Mouse (Mus musculus) midbrain, embryonic 16.5 days (tissue): ENCODE results near the gene Sv2c. TPM values are rescaled to one million over a fixed set of nuclear protein-coding genes. Genes with fewer than 3 reads are reported as not detected.

Source experiments
- ATAC-seq: fragments of 200-750 bp; cut with Nextera tagmentation; 2 replicates; pipeline ENCODE4 v1.8.0; 2017; ENCODE audit warnings: moderate TSS enrichment
- H3K27ac ChIP-seq: fragments of 300-500 bp; sonication (generic); 2 replicates; pipeline ENCODE4 v1.5.1; 2014; ENCODE audit warnings: mild to moderate bottlenecking, low read length, mixed read lengths
- H3K27me3 ChIP-seq: fragments of 300-500 bp; sonication (generic); 2 replicates; pipeline ENCODE4 v1.6.1; 2014; ENCODE audit warnings: low read depth, low read length, mixed read lengths; ENCODE audit not compliant: control insufficient read depth, insufficient read depth
- H3K36me3 ChIP-seq: fragments of 300-500 bp; sonication (generic); 2 replicates; pipeline ENCODE4 v1.6.1; 2014; ENCODE audit warnings: mild to moderate bottlenecking, low read length, moderate library complexity, mixed read lengths; ENCODE audit not compliant: control insufficient read depth, insufficient read depth
- H3K4me1 ChIP-seq: fragments of 300-500 bp; sonication (generic); 2 replicates; pipeline ENCODE4 v1.6.1; 2014; ENCODE audit warnings: mild to moderate bottlenecking, low read length, mixed read lengths; ENCODE audit not compliant: control insufficient read depth, insufficient read depth
- H3K4me2 ChIP-seq: fragments of 300-500 bp; sonication (generic); 2 replicates; pipeline ENCODE4 v1.6.1; 2014; ENCODE audit warnings: mild to moderate bottlenecking, low read length, mixed read lengths
- H3K4me3 ChIP-seq: fragments of 300-500 bp; sonication (generic); 2 replicates; pipeline ENCODE4 v1.5.1; 2014; ENCODE audit warnings: low read depth, mild to moderate bottlenecking, low read length, moderate library complexity, mixed read lengths
- H3K9ac ChIP-seq: fragments of 300-500 bp; sonication (generic); 2 replicates; pipeline ENCODE4 v1.6.1; 2014; ENCODE audit warnings: low read depth, low read length, mixed read lengths
- H3K9me3 ChIP-seq: fragments of 300-500 bp; sonication (generic); replicated peaks from 2 replicates; pipeline ENCODE4 v1.6.1; 2014; ENCODE audit warnings: mild to moderate bottlenecking, low read length, mixed read lengths; ENCODE audit not compliant: control insufficient read depth, poor library complexity, severe bottlenecking
- WGBS: fragments of 180-500 bp; shearing (Covaris S2); extraction: QIAGEN DNeasy Blood & Tissue Kit; methylation state at CpG from one replicate; pipeline ENCODE4 v1.1.7; 2014; 5-methylcytosine and 5-hydroxymethylcytosine counted together
- polyA plus RNA-seq: library from polyadenylated mRNA; unstranded; fragments of >200 nt; fragmentation: Nextera tagmentation; extraction: Ambion mirVana; gene quantifications from 2 replicates; pipeline ENCODE4 v1.2.1, GENCODE M21; 2015

The Sv2c gene
- polyA plus RNA-seq, 1 experiment from 2014 or later, result 9.2 TPM

- H3K27me3 ChIP-seq, result no peaks in the 10 kb centered on the region
- peaks cover 2% of the 10 kb centered on the region; the same call in 1 of the 2 replicates for H3K4me1 ChIP-seq
- WGBS, result 81% methylated on average over 4 of the region's 4 CpGs
- no peak for ATAC-seq
- H3K4me2 ChIP-seq, result no peak overlapping the region
- H3K27ac ChIP-seq, result no peak overlapping the region
- H3K4me3 ChIP-seq, result no peak overlapping the region
- no peaks in the 10 kb centered on the region for H3K36me3 ChIP-seq
- H3K9me3 ChIP-seq, result no peaks in the 10 kb centered on the region
- no peak overlapping the region for H3K9ac ChIP-seq
These were observed 183.0 kb downstream of the Sv2c start for GRCm38 (mm10) chr13:95949356-95949755.

GRCm38 (mm10) chr13:95948821-95949220 is 183.6 kb downstream of the Sv2c start:
- peaks cover 2% of the 10 kb centered on the region; the same call in 1 of the 2 replicates for H3K4me1 ChIP-seq
- no peaks in the 10 kb centered on the region for H3K36me3 ChIP-seq
- no peak overlapping the region for H3K27ac ChIP-seq
- H3K4me3 ChIP-seq, result no peak overlapping the region
- H3K4me2 ChIP-seq, result no peak overlapping the region
- H3K9ac ChIP-seq, result no peak overlapping the region
- H3K27me3 ChIP-seq, result no peaks in the 10 kb centered on the region
- no peaks in the 10 kb centered on the region for H3K9me3 ChIP-seq
- WGBS, result 93% methylated on average over 4 of the region's 4 CpGs
- no peak for ATAC-seq

GRCm38 (mm10) chr13:95948394-95948793 is 184.0 kb downstream of the Sv2c start:
- Histone ChIP-seq H3K4me3 (no peak overlapping the region), H3K4me1 (0 out of 2 replicates have a peak, but pooled peaks cover 2% of the 10 kb centered on the region), H3K9me3 (no peaks in the 10 kb centered on the region), H3K9ac (no peak overlapping the region), H3K27me3 (no peaks in the 10 kb centered on the region), H3K27ac (no peak overlapping the region), H3K4me2 (no peak overlapping the region), H3K36me3 (no peaks in the 10 kb centered on the region)
- 96% methylated on average over 4 of the region's 4 CpGs for WGBS
- ATAC-seq, result no peak

- no peaks in the 10 kb centered on the region for H3K36me3 ChIP-seq
- 0 out of 2 replicates have a peak, but pooled peaks cover 3% of the 10 kb centered on the region for H3K4me1 ChIP-seq
- H3K9ac ChIP-seq, result no peak overlapping the region
- H3K4me3 ChIP-seq, result no peak overlapping the region
- no peak overlapping the region for H3K4me2 ChIP-seq
- H3K27me3 ChIP-seq, result no peaks in the 10 kb centered on the region
- H3K27ac ChIP-seq, result no peak overlapping the region
- 62% methylated on average over 5 of the region's 5 CpGs for WGBS
- H3K9me3 ChIP-seq, result no peaks in the 10 kb centered on the region
- no peak for ATAC-seq
These were observed 186.4 kb downstream of the Sv2c start for GRCm38 (mm10) chr13:95945937-95946507.

GRCm38 (mm10) chr13:95944621-95945020 is 187.8 kb downstream of the Sv2c start:
- WGBS, result 79% methylated on average over 6 of the region's 6 CpGs
- no peak overlapping the region for H3K9ac ChIP-seq
- no peak overlapping the region for H3K27ac ChIP-seq
- no peaks in the 10 kb centered on the region for H3K9me3 ChIP-seq
- H3K27me3 ChIP-seq, result no peaks in the 10 kb centered on the region
- H3K4me2 ChIP-seq, result no peak overlapping the region
- no peak for ATAC-seq
- no peak overlapping the region for H3K4me3 ChIP-seq
- H3K36me3 ChIP-seq, result no peaks in the 10 kb centered on the region
- 0 out of 2 replicates have a peak, but pooled peaks cover 3% of the 10 kb centered on the region for H3K4me1 ChIP-seq

GRCm38 (mm10) chr13:95943919-95944318 is 188.5 kb downstream of the Sv2c start:
- Histone ChIP-seq H3K9ac (no peak overlapping the region), H3K9me3 (no peaks in the 10 kb centered on the region), H3K4me3 (no peak overlapping the region), H3K36me3 (no peaks in the 10 kb centered on the region), H3K4me1 (0 out of 2 replicates have a peak, but pooled peaks cover 3% of the 10 kb centered on the region), H3K27ac (no peak overlapping the region), H3K4me2 (no peak overlapping the region), H3K27me3 (no peaks in the 10 kb centered on the region)
- WGBS, result 66% methylated on average over 3 of the region's 3 CpGs
- no peak for ATAC-seq

GRCm38 (mm10) chr13:95942587-95942986 is 189.8 kb downstream of the Sv2c start:
- 32% methylated on average over 2 of the region's 2 CpGs for WGBS
- 0 out of 2 replicates have a peak, but pooled peaks cover 3% of the 10 kb centered on the region for H3K4me1 ChIP-seq

GRCm38 (mm10) chr13:95941861-95942260 is 190.5 kb downstream of the Sv2c start:
- Histone ChIP-seq H3K9ac (no peak overlapping the region), H3K27ac (no peak overlapping the region), H3K9me3 (no peaks in the 10 kb centered on the region), H3K36me3 (no peaks in the 10 kb centered on the region), H3K4me3 (no peak overlapping the region), H3K4me2 (no peak overlapping the region), H3K4me1 (0 out of 2 replicates have a peak, but pooled peaks cover 3% of the 10 kb centered on the region), H3K27me3 (no peaks in the 10 kb centered on the region)
- WGBS, result 88% methylated on average over 4 of the region's 4 CpGs
- ATAC-seq, result no peak

More at GRCm38 (mm10) chr13:95942587-95942986, 189.8 kb downstream of the Sv2c start:
- no peak overlapping the region for H3K27ac ChIP-seq
- ATAC-seq, result no peak
- no peaks in the 10 kb centered on the region for H3K36me3 ChIP-seq
- no peaks in the 10 kb centered on the region for H3K9me3 ChIP-seq
- H3K27me3 ChIP-seq, result no peaks in the 10 kb centered on the region
- no peak overlapping the region for H3K4me2 ChIP-seq
- no peak overlapping the region for H3K4me3 ChIP-seq
- no peak overlapping the region for H3K9ac ChIP-seq

- 0 out of 2 replicates have a peak, but pooled peaks cover 3% of the 10 kb centered on the region for H3K4me1 ChIP-seq
- H3K4me2 ChIP-seq, result no peak overlapping the region
- no peak overlapping the region for H3K4me3 ChIP-seq
- 56% methylated on average over 5 of the region's 5 CpGs for WGBS
- no peak for ATAC-seq
- H3K9me3 ChIP-seq, result no peaks in the 10 kb centered on the region
- H3K9ac ChIP-seq, result no peak overlapping the region
- H3K36me3 ChIP-seq, result no peaks in the 10 kb centered on the region
- no peaks in the 10 kb centered on the region for H3K27me3 ChIP-seq
- no peak overlapping the region for H3K27ac ChIP-seq
These were observed 191.6 kb downstream of the Sv2c start for GRCm38 (mm10) chr13:95940811-95941210.
